Comparison of ENCODE assay signal across 9 mouse cellular contexts in genomic region chr11:109192673-109193557, GRCm38 (mm10). TPM values are rescaled to one million over a fixed set of nuclear protein-coding genes. Genes with fewer than 3 reads are reported as not detected.
DNase-seq lines count a peak whose midpoint lies in the region; ATAC-seq and TF ChIP-seq lines count a peak whose summit lies in the region.
"Had no signal": no experiment of that assay in that cellular context is flagged by ENCODE, and none has a peak within 500 bp of the region (broad histone marks: within the 10 kb centered on the region; RNA-seq: fewer than 3 reads in every experiment).

No protein-coding gene starts in this region.

- no peaks in the 10 kb centered on the region for H3K27me3 ChIP-seq in forebrain, postnatal 0 days (ENCODE audit: insufficient read depth, low read length)
- no peaks in the 10 kb centered on the region for H3K27me3 ChIP-seq in hindbrain, embryonic 15.5 days

- H3K4me3 ChIP-seq in forebrain, postnatal 0 days (ENCODE audit: low read depth, low read length), result no peak overlapping the region
- H3K4me3 ChIP-seq in hindbrain, embryonic 15.5 days, result no peak overlapping the region
- H3K4me3 ChIP-seq: megakaryocyte, embryonic 14.5 days had no signal

- no peak overlapping the region for H3K4me2 ChIP-seq in forebrain, postnatal 0 days (ENCODE audit: low read depth)
- no peak overlapping the region for H3K4me2 ChIP-seq in hindbrain, embryonic 15.5 days

- WGBS in forebrain, postnatal 0 days, result 53% methylated on average over 15 of the region's 15 CpGs
- WGBS in hindbrain, embryonic 15.5 days, result 37% methylated on average over 15 of the region's 15 CpGs

- H3K4me1 ChIP-seq in forebrain, postnatal 0 days (ENCODE audit: insufficient read depth), result no peaks in the 10 kb centered on the region
- peaks cover 4% of the 10 kb centered on the region for H3K4me1 ChIP-seq in hindbrain, embryonic 15.5 days (replicated peaks)
- H3K4me1 ChIP-seq: megakaryocyte, embryonic 14.5 days had no signal

- DNase-seq in R1 (ENCODE audit: low read depth, low spot score), result peak; percentile 73
- peak; percentile 76 for DNase-seq in cerebellum, adult 8-10 months
- peak; percentile 78 for DNase-seq in forebrain, postnatal 0 days
- peak; percentile 53 to 63 for DNase-seq in layer of hippocampus, postnatal 36 days
- DNase-seq in lung, postnatal 4 days, result peak; percentile 79 to 82
- DNase-seq in right cerebral cortex, postnatal 25 days, result peak; percentile 52
- DNase-seq in urinary bladder, postnatal 36 days (ENCODE audit: low spot score in 2 of 2), result peak; percentile 58 to 68

- TF ChIP-seq CTCF in forebrain, postnatal 0 days (IDR thresholded peaks at IDR 0.05; ENCODE audit: low read depth), result peak; percentile 92

- H3K27ac ChIP-seq in forebrain, postnatal 0 days (ENCODE audit: low read depth, low read length), result no peak overlapping the region
- H3K27ac ChIP-seq in hindbrain, embryonic 15.5 days (replicated peaks), result no peak overlapping the region

- ATAC-seq in forebrain, postnatal 0 days, result peak; percentile 56
- ATAC-seq in hindbrain, embryonic 15.5 days (ENCODE audit: low FRiP score, low read depth), result peak; percentile 78; the same call in 1 of the 2 replicates

- H3K9ac ChIP-seq in forebrain, postnatal 0 days, result no peak overlapping the region
- no peak overlapping the region for H3K9ac ChIP-seq in hindbrain, embryonic 15.5 days

- H3K9me3 ChIP-seq in forebrain, postnatal 0 days (ENCODE audit: low read length), result no peaks in the 10 kb centered on the region
- H3K9me3 ChIP-seq in hindbrain, embryonic 15.5 days, result no peaks in the 10 kb centered on the region

- no peaks in the 10 kb centered on the region for H3K36me3 ChIP-seq in forebrain, postnatal 0 days (ENCODE audit: insufficient read depth)
- no peaks in the 10 kb centered on the region for H3K36me3 ChIP-seq in hindbrain, embryonic 15.5 days

RNA-seq across cellular contexts. Expression of gene E030025P04Rik, which starts 48.7 kb away (rescaled TPM):
- not detected in 2 replicates for total RNA-seq in forebrain, postnatal 0 days (2014; rRNA removed)
- polyA plus RNA-seq in forebrain, postnatal 0 days (2015; fragmentation: Nextera tagmentation; extraction: Ambion mirVana), result not detected in 2 replicates
- 0.14 TPM in 1 of 2 replicates, not detected in the other for polyA plus RNA-seq in hindbrain, embryonic 15.5 days (2015; fragmentation: Nextera tagmentation; extraction: Ambion mirVana)
- total RNA-seq in layer of hippocampus, postnatal 36 days (2021), result not detected
